Mouse (Mus musculus): Measurements from ENCODE around the gene Kpna3. TPM values are rescaled to one million over a fixed set of nuclear protein-coding genes. Genes with fewer than 3 reads are reported as not detected.

Gene Kpna3
- polyA plus RNA-seq, 1 experiment from 2014 or later = 42.4 TPM

DNA sequence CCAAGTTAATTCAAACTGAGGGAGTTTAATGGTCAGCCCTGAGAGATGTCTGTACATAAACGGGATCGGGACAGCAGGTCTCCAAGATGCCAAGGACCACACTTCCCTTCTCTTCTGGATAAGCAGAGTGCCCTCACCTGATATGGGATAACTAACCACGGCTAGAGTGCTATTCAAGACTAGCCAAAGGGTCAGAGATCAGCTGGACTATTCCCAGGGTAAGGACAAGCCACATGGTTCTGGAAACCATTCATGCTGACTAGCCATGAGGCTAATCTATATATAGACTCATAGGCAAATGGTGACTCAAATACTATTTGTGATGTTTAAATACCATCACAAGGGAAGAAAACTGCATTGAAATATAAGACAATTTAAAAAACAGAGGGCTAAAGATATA, 49.1 kb downstream of the Kpna3 start:
- Histone ChIP-seq H3K36me3 (peaks cover 5% of the 10 kb centered on the region; the same call in 1 of the 2 replicates), H3K9me3 (no peaks in the 10 kb centered on the region), H3K4me2 (no peak overlapping the region), H3K4me3 (no peak overlapping the region), H3K27ac (no peak overlapping the region), H3K4me1 (no peaks in the 10 kb centered on the region), H3K27me3 (no peaks in the 10 kb centered on the region), H3K9ac (no peak overlapping the region)
- no peak for ATAC-seq (ENCODE audit: borderline replicate concordance, extremely low read depth, low FRiP score, low TSS enrichment)
- WGBS = 78% methylated on average over 3 of the region's 3 CpGs

GRCm38 (mm10) chr14:61367290-61367689, 72.4 kb downstream of the Kpna3 start:
- Histone ChIP-seq H3K4me3 (no peak overlapping the region), H3K36me3 (peaks cover 19% of the 10 kb centered on the region), H3K4me2 (no peak overlapping the region), H3K27ac (no peak overlapping the region), H3K27me3 (no peaks in the 10 kb centered on the region), H3K4me1 (no peaks in the 10 kb centered on the region), H3K9me3 (no peaks in the 10 kb centered on the region), H3K9ac (no peak overlapping the region)
- no peak for ATAC-seq (ENCODE audit: borderline replicate concordance, extremely low read depth, low FRiP score, low TSS enrichment)
- WGBS = 89% methylated on average over 2 of the region's 2 CpGs

GRCm38 (mm10) chr14:61364656-61365055, 75.0 kb downstream of the Kpna3 start:
- ATAC-seq (ENCODE audit: borderline replicate concordance, extremely low read depth, low FRiP score, low TSS enrichment) = no peak
- H3K27ac ChIP-seq = no peak overlapping the region
- no peaks in the 10 kb centered on the region for H3K9me3 ChIP-seq
- H3K4me3 ChIP-seq = no peak overlapping the region
- no peak overlapping the region for H3K4me2 ChIP-seq
- WGBS = 81% methylated on average over 3 of the region's 3 CpGs
- peaks cover 7% of the 10 kb centered on the region; the same call in 1 of the 2 replicates for H3K4me1 ChIP-seq
- no peak overlapping the region for H3K9ac ChIP-seq
- H3K27me3 ChIP-seq = no peaks in the 10 kb centered on the region
- H3K36me3 ChIP-seq = peaks cover 10% of the 10 kb centered on the region

GRCm38 (mm10) chr14:61363734-61364133, 75.9 kb downstream of the Kpna3 start:
- Histone ChIP-seq H3K27me3 (no peaks in the 10 kb centered on the region), H3K4me3 (no peak overlapping the region), H3K4me2 (no peak overlapping the region), H3K36me3 (peaks cover 9% of the 10 kb centered on the region), H3K9ac (no peak overlapping the region), H3K27ac (no peak overlapping the region), H3K9me3 (no peaks in the 10 kb centered on the region), H3K4me1 (peaks cover 9% of the 10 kb centered on the region; the same call in 1 of the 2 replicates)
- no peak for ATAC-seq (ENCODE audit: borderline replicate concordance, extremely low read depth, low FRiP score, low TSS enrichment)
- WGBS = 90% methylated on average over 2 of the region's 2 CpGs

DNA sequence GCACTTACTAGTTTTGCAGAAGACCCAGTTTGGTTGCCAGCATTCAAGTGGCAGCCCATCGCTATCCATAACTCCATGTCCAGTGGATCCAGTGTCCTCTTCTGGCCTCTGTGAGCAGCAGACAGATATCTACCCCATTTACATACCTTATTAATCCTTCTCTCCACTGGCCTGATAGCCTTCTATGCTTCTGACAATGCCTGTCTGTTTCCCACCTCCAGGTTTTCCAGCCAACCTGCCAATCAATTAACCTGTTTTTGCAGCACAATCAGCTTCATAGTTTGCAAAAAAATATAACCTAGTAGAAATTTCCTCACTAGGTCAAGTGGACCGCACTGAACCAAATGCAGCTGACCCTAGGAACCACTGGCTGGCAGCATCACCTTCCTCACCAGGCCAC, 77.4 kb downstream of the Kpna3 start:
- no peaks in the 10 kb centered on the region for H3K27me3 ChIP-seq
- peaks cover 7% of the 10 kb centered on the region for H3K36me3 ChIP-seq
- 91% methylated on average over 2 of the region's 2 CpGs for WGBS
- H3K9ac ChIP-seq = no peak overlapping the region
- no peak overlapping the region for H3K4me2 ChIP-seq
- H3K4me3 ChIP-seq = no peak overlapping the region
- no peak for ATAC-seq (ENCODE audit: borderline replicate concordance, extremely low read depth, low FRiP score, low TSS enrichment)
- peaks cover 9% of the 10 kb centered on the region; the same call in 1 of the 2 replicates for H3K4me1 ChIP-seq
- no peak overlapping the region for H3K27ac ChIP-seq
- no peaks in the 10 kb centered on the region for H3K9me3 ChIP-seq

- Histone ChIP-seq H3K27ac (no peak overlapping the region), H3K9ac (no peak overlapping the region)
Observed at GRCm38 (mm10) chr14:61360981-61361511, 78.6 kb downstream of the Kpna3 start.

DNA sequence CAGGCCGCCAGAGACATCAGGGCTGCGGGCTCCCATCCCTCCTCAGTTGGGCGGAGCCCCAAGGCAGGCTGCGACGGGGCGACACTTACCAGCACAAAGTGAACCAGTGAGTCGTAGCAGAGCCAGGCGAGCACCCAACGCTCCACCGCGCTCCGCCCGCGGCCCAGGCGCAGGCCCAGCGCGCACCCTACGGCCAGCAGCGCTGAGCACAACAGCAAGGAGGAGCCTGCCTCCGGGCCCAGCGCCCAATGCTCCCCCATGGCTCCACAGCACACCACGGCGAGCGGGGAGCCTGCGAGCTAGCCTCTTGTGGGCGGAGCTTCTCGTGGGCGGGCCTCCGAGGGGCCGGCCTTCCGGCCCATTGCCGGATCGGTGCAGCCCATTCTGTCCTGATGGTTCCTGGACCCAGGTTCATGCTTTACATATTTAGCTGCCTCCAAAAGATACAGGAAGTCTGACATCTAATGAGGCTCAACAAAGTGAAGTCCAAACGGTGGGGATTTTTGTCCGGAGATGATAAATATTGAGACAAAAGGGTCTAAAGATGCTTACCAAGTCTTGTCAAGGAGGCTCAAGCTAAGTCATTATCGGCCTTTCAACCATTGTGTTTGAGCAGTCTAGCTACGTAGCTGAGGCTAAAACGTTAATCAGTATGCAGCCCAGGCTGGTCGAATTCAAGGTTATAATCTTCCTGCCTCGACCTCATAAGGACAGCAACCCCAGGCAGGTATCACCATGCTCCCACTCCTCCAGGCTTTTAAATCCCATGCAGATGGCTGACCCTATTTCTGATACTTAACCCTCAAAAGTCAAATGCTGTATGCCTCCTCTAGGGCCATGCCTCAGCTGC, 79.3 kb downstream of the Kpna3 start, which contains the start of gene Ebpl:
Gene Ebpl, minus strand, starts transcription at position 309 of the 850 bp plus-strand sequence.
- no peaks in the 10 kb centered on the region for H3K27me3 ChIP-seq
- H3K4me2 ChIP-seq = peak within 1 kb of the TSS; percentile 55
- H3K9ac ChIP-seq = peak within 1 kb of the TSS; percentile 49
- no peaks in the 10 kb centered on the region for H3K9me3 ChIP-seq
- H3K4me1 ChIP-seq = peaks cover 9% of the 10 kb centered on the region; the same call in 1 of the 2 replicates
- under 1% methylated on average over 40 of the region's 40 CpGs for WGBS
- peak; percentile 97 for ATAC-seq (ENCODE audit: borderline replicate concordance, extremely low read depth, low FRiP score, low TSS enrichment)
- peak within 1 kb of the TSS; percentile 67 for H3K27ac ChIP-seq
- H3K36me3 ChIP-seq = no peaks in the 10 kb centered on the region
- peak within 1 kb of the TSS; percentile 51 for H3K4me3 ChIP-seq

More at GRCm38 (mm10) chr14:61360981-61361511, 78.6 kb downstream of the Kpna3 start:
- WGBS = 40% methylated on average over 3 of the region's 3 CpGs
- Histone ChIP-seq H3K4me2 (peak overlapping the region; percentile 55; the same call in 1 of the 2 replicates), H3K27me3 (no peaks in the 10 kb centered on the region), H3K4me3 (no peak overlapping the region), H3K36me3 (no peaks in the 10 kb centered on the region; the same call in 1 of the 2 replicates), H3K9me3 (no peaks in the 10 kb centered on the region), H3K4me1 (peaks cover 9% of the 10 kb centered on the region; the same call in 1 of the 2 replicates)
- ATAC-seq (ENCODE audit: borderline replicate concordance, extremely low read depth, low FRiP score, low TSS enrichment) = no peak

DNA sequence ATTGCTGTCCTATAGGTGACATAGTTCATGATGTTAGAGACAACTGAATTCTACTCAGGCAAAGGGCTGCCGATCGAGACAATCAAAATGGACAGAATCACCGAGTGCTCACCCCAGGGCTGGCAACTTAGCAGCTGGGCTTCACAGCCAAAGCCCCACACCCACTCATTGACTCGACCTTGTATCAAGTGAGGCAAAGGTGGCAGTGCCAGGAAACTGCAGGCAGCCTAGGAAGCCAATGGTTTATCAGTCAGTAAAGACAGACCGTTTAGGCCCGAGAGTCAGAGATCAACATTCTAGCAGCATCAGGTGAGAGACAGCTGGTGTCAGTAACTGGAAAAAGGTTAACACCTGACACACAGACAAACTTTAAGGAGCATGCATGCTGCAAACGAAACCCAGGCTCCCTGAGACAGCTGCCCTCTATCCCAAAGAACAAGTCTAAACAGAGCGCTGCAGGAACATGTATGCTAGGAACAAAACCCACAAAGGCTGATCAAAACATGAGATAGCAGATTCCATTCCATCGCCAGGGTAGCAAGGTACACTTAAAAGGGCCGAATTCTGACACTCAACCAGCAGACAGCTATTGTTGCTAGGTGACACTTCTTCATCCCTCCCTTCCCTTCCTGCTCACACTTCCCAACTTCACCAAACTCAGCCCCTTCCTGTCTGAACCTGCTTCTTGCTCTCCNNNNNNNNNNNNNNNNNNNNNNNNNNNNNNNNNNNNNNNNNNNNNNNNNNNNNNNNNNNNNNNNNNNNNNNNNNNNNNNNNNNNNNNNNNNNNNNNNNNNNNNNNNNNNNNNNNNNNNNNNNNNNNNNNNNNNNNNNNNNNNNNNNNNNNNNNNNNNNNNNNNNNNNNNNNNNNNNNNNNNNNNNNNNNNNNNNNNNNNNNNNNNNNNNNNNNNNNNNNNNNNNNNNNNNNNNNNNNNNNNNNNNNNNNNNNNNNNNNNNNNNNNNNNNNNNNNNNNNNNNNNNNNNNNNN, 85.1 kb downstream of the Kpna3 start:
- Histone ChIP-seq H3K4me3 (no peak overlapping the region), H3K27me3 (no peaks in the 10 kb centered on the region), H3K9me3 (no peaks in the 10 kb centered on the region), H3K4me1 (0 out of 2 replicates have a peak, but pooled peaks cover 5% of the 10 kb centered on the region), H3K4me2 (no peak overlapping the region), H3K27ac (no peak overlapping the region), H3K36me3 (no peaks in the 10 kb centered on the region), H3K9ac (no peak overlapping the region)
- no peak for ATAC-seq (ENCODE audit: borderline replicate concordance, extremely low read depth, low FRiP score, low TSS enrichment)
- 58% methylated on average over 10 of the region's 10 CpGs for WGBS

- no peak overlapping the region for H3K9ac ChIP-seq
- 37% methylated on average over 6 of the region's 6 CpGs for WGBS
- no peak overlapping the region for H3K4me3 ChIP-seq
- no peaks in the 10 kb centered on the region for H3K27me3 ChIP-seq
- H3K4me2 ChIP-seq = no peak overlapping the region
- no peaks in the 10 kb centered on the region for H3K9me3 ChIP-seq
- 0 out of 2 replicates have a peak, but pooled peaks cover 4% of the 10 kb centered on the region for H3K4me1 ChIP-seq
- H3K27ac ChIP-seq = no peak overlapping the region
- no peaks in the 10 kb centered on the region for H3K36me3 ChIP-seq
- peak; percentile 35; the same call in 1 of the 2 replicates for ATAC-seq (ENCODE audit: borderline replicate concordance, extremely low read depth, low FRiP score, low TSS enrichment)
Observed at GRCm38 (mm10) chr14:61350808-61351207, 88.9 kb downstream of the Kpna3 start.

GRCm38 (mm10) chr14:61349876-61350275, 89.8 kb downstream of the Kpna3 start:
- H3K27me3 ChIP-seq = no peaks in the 10 kb centered on the region
- H3K4me2 ChIP-seq = no peak overlapping the region
- H3K9me3 ChIP-seq = no peaks in the 10 kb centered on the region
- 80% methylated on average over 4 of the region's 4 CpGs for WGBS
- no peaks in the 10 kb centered on the region for H3K36me3 ChIP-seq
- no peak overlapping the region for H3K9ac ChIP-seq
- no peak overlapping the region for H3K4me3 ChIP-seq
- 0 out of 2 replicates have a peak, but pooled peaks cover 4% of the 10 kb centered on the region for H3K4me1 ChIP-seq
- H3K27ac ChIP-seq = no peak overlapping the region
- ATAC-seq (ENCODE audit: borderline replicate concordance, extremely low read depth, low FRiP score, low TSS enrichment) = no peak

All from lung, embryonic 15.5 days (tissue).